Mouse (Mus musculus): ENCODE results near the gene Hvcn1. TPM values are rescaled to one million over a fixed set of nuclear protein-coding genes. Genes with fewer than 3 reads are reported as not detected.
A peak's percentile ranks its signal among the peaks of the same experiment; 100 is the strongest.
"Not testable (repeated sequence)": the region's sequence is repeated elsewhere in the genome, so short reads cannot be mapped to it uniquely, and the experiment has no call there.

Gene Hvcn1
- polyA plus RNA-seq, 1 experiment from 2014 or later, result 6.7 TPM

DNA sequence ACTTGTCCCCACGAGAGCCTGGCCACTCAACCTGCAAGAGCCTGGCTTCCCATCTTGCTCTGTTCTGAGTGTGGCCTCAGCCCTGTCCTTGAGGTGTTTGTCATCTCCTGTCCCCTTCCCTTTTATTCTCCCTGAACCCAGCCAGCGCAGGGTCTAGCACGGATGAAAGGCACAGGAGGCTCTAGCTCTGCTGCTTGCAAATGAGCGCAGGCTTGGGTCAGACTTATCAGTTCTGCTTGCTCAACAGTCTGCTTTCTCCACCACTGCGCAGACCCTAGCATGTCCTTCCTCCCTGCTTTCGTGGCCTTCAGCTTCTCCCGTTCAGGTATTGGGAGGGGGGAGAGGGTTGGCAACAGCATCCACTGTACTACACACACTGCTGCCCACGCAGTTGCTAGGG is 5.5 kb downstream of the Hvcn1 start:
- Histone ChIP-seq H3K9me3 (no peaks in the 10 kb centered on the region), H3K27me3 (ENCODE audit: insufficient read depth, poor library complexity, severe bottlenecking) (peaks cover 14% of the 10 kb centered on the region), H3K27ac (no peak overlapping the region), H3K4me3 (no peak overlapping the region), H3K36me3 (no peaks in the 10 kb centered on the region), H3K4me1 (peaks cover 17% of the 10 kb centered on the region)
- 78% methylated on average over 8 of the region's 8 CpGs for WGBS
- no peak for DNase-seq (ENCODE audit: low spot score)

GRCm38 (mm10) chr5:122212820-122213219 is 6.2 kb downstream of the Hvcn1 start:
- Histone ChIP-seq H3K4me1 (peaks cover 17% of the 10 kb centered on the region), H3K27me3 (ENCODE audit: insufficient read depth, poor library complexity, severe bottlenecking) (peaks cover 14% of the 10 kb centered on the region)
- H3K9me3 ChIP-seq; DNase-seq (ENCODE audit: low spot score); H3K4me3 ChIP-seq; H3K36me3 ChIP-seq; H3K27ac ChIP-seq: not testable (repeated sequence)
- WGBS, result 93% methylated on average over 1 of the region's 1 CpGs

DNA sequence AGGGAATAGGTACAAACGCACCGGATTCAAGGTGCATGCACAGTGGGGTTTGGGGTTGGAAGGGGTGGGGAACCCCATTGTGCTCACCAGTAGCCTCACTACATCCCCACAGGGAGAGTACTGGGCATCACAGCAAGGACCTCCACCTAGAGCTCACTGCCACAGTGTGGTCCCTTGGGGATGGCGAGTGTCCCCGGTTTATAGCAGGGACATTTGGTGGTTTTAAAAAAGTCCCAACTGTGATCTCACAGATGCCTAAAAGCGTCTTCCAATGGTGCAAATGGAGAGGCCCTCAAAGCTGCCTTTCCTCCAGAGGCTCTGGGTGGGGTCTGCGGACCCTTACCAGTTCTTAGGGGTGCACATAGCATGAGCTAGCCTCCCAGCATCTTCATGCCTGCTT is 7.3 kb downstream of the Hvcn1 start:
- Histone ChIP-seq H3K36me3 (no peaks in the 10 kb centered on the region), H3K4me1 (peaks cover 15% of the 10 kb centered on the region), H3K9me3 (no peaks in the 10 kb centered on the region), H3K4me3 (no peak overlapping the region), H3K27me3 (ENCODE audit: insufficient read depth, poor library complexity, severe bottlenecking) (peaks cover 14% of the 10 kb centered on the region), H3K27ac (no peak overlapping the region)
- DNase-seq (ENCODE audit: low spot score), result no peak
- 84% methylated on average over 6 of the region's 6 CpGs for WGBS

- no peak for DNase-seq (ENCODE audit: low spot score)
- 91% methylated on average over 6 of the region's 6 CpGs for WGBS
- Histone ChIP-seq H3K9me3 (no peaks in the 10 kb centered on the region), H3K36me3 (no peaks in the 10 kb centered on the region), H3K4me3 (no peak overlapping the region), H3K27ac (no peak overlapping the region), H3K27me3 (ENCODE audit: insufficient read depth, poor library complexity, severe bottlenecking) (no peaks in the 10 kb centered on the region), H3K4me1 (peaks cover 20% of the 10 kb centered on the region)
Measured at GRCm38 (mm10) chr5:122217636-122218035, 11.0 kb downstream of the Hvcn1 start.

DNA sequence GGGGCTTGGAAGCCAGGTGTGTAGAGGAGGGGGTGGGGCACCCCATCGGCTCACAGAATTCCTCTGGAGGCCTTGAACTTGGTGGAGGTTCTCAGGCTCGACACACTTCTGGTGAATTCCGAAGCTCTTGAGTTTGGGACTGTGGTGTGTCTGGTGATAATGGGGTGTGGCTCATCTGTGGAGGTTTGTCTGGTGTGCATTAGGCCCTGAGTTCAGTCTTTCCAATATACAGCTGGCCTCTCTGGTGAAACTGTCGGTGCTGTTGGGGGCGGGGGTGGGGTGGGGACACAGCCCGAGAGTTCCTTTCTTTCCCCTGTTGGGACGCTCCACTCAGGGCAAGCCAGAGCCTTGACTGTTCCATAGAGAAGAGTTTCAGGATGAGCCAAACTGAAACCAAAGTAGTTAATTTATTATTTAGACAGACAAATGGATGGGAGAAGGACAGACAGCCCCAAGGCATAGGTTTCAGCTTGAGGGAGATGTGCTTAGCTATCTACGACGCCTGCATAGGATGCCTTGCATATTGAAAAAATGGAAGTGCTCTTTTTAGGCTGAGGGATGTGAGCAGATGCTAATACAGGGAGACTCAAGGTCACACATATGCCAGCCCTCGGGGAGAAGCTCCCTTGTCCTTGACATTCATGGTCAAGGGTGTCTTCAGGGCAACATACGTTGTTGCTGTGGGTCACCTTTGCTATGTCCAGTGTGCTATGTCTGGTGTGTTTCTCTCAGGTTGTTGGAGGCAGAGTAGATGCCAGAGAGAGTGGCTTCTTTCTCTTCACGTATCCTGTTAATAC is 11.7 kb downstream of the Hvcn1 start:
- Histone ChIP-seq H3K4me1 (peaks cover 20% of the 10 kb centered on the region), H3K27me3 (ENCODE audit: insufficient read depth, poor library complexity, severe bottlenecking) (no peaks in the 10 kb centered on the region), H3K36me3 (no peaks in the 10 kb centered on the region), H3K4me3 (no peak overlapping the region), H3K9me3 (no peaks in the 10 kb centered on the region), H3K27ac (no peak overlapping the region)
- DNase-seq (ENCODE audit: low spot score), result no peak
- WGBS, result 81% methylated on average over 12 of the region's 12 CpGs

DNA sequence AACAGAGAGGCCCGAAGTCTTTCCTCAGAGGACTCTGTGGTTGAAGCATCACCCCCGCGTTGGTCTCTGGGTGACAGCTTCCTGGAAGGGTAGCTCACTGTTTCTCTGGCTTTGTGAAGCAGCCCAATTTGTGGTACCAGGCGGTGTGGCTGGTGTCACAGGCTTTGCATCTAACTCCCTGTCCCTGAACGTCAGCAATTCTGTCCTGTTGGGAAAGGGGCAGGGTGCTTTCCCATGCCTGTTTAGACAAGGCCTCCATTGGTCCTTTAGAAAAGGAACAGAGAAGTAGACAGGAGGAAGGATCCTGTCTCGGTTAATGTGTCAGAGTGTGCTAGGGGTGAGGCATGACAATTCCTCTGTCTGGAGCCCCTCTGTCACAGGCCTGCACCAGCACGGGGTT is 12.3 kb downstream of the Hvcn1 start:
- H3K9me3 ChIP-seq, result no peaks in the 10 kb centered on the region
- 78% methylated on average over 7 of the region's 7 CpGs for WGBS

GRCm38 (mm10) chr5:122219655-122220629 is 13.3 kb downstream of the Hvcn1 start:
- no peaks in the 10 kb centered on the region for H3K9me3 ChIP-seq
- no peaks in the 10 kb centered on the region for H3K27me3 ChIP-seq (ENCODE audit: insufficient read depth, poor library complexity, severe bottlenecking)
- no peak for DNase-seq (ENCODE audit: low spot score)
- H3K4me1 ChIP-seq, result peaks cover 23% of the 10 kb centered on the region
- 62% methylated on average over 18 of the region's 18 CpGs for WGBS
- H3K4me3 ChIP-seq, result no peak overlapping the region
- H3K36me3 ChIP-seq, result no peaks in the 10 kb centered on the region
- peak overlapping the region; percentile 17; the same call in 1 of the 2 replicates for H3K27ac ChIP-seq

More for the DNA sequence above, 12.3 kb downstream of the Hvcn1 start:
- no peak overlapping the region for H3K27ac ChIP-seq
- H3K36me3 ChIP-seq, result no peaks in the 10 kb centered on the region
- DNase-seq (ENCODE audit: low spot score), result no peak
- H3K27me3 ChIP-seq (ENCODE audit: insufficient read depth, poor library complexity, severe bottlenecking), result no peaks in the 10 kb centered on the region
- H3K4me1 ChIP-seq, result peaks cover 20% of the 10 kb centered on the region
- no peak overlapping the region for H3K4me3 ChIP-seq

DNA sequence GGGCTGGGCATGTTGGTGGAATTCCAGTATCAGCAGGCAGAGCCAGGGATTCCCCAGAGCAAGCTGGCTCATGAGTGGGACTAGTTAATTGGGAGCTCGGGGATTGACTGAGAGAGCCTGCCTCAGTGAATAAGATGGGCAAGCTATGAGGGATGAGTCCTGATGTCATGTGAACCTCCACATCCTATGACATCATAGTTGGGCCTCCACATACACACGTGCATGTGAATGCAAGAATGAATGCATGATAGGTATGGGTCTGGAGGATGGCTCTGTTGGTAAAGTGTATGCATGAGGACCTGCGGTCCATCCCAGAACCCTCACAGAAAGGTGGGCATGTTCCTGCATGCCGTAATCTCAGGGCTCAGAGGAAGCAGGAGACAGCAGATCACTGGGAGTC is 14.5 kb downstream of the Hvcn1 start:
- H3K4me3 ChIP-seq, result no peak overlapping the region
- H3K27ac ChIP-seq, result no peak overlapping the region
- WGBS, result 83% methylated on average over 4 of the region's 4 CpGs
- no peaks in the 10 kb centered on the region for H3K9me3 ChIP-seq
- H3K36me3 ChIP-seq, result no peaks in the 10 kb centered on the region
- no peaks in the 10 kb centered on the region for H3K27me3 ChIP-seq (ENCODE audit: insufficient read depth, poor library complexity, severe bottlenecking)
- no peak for DNase-seq (ENCODE audit: low spot score)
- H3K4me1 ChIP-seq, result peaks cover 30% of the 10 kb centered on the region

GRCm38 (mm10) chr5:122224291-122224690 is 17.7 kb downstream of the Hvcn1 start:
- DNase-seq (ENCODE audit: low spot score), result no peak
- Histone ChIP-seq H3K27me3 (ENCODE audit: insufficient read depth, poor library complexity, severe bottlenecking) (no peaks in the 10 kb centered on the region), H3K4me1 (peaks cover 28% of the 10 kb centered on the region), H3K27ac (no peak overlapping the region), H3K4me3 (no peak overlapping the region), H3K36me3 (peaks cover 9% of the 10 kb centered on the region; the same call in 1 of the 2 replicates), H3K9me3 (peaks cover 4% of the 10 kb centered on the region; the same call in 1 of the 2 replicates)
- 86% methylated on average over 2 of the region's 2 CpGs for WGBS

DNA sequence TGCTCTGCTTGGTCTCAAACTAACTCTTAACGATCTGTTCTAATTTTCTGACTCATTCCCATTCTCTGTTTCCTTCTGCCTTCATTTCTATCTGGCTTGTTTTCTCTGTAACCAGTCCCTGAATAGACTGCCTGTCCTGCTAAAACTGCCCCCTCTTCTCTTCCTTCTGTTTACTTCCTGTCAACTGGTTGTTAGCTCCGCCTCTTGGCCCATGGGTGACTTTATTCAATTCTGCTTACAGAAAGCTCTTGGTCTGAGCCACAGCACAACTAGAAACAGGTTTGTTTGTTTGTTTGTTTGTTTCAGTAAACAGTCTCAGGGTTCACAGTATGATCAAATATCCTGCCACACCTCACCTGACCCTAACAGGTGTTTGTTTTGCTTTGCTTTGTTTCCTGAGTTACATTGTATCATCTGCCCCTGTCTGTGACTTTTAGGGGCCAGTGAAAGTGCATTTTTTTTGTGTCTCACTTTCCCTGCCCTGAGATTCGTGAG is 21.7 kb downstream of the Hvcn1 start:
- WGBS, result 65% methylated on average over 3 of the region's 3 CpGs
- peaks cover 26% of the 10 kb centered on the region for H3K4me1 ChIP-seq
- no peak for DNase-seq (ENCODE audit: low spot score)
- H3K4me3 ChIP-seq, result no peak overlapping the region
- peaks cover 9% of the 10 kb centered on the region; the same call in 1 of the 2 replicates for H3K36me3 ChIP-seq
- peaks cover 4% of the 10 kb centered on the region; the same call in 1 of the 2 replicates for H3K9me3 ChIP-seq
- H3K27me3 ChIP-seq (ENCODE audit: insufficient read depth, poor library complexity, severe bottlenecking), result no peaks in the 10 kb centered on the region
- H3K27ac ChIP-seq, result no peak overlapping the region

DNA sequence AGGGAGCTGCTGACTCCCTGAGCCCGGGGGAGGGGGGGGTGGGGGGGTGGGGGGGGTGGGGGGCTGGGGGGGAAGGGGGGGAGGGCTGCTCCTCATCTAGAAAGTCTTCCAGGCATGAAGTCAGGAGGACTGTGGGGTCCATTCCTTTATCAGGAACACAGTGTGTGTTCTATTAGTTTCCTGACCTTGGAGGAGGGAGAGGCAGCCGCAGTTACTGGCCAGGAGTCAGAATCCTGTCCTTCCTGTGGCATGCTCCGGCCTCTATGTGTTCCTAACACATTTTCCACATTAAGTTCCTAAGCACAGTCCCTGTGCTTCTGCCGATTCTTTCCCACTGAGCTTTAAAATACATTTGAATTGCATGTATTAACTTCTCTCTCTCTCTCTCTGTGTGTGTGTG is 22.2 kb downstream of the Hvcn1 start:
- Histone ChIP-seq H3K27ac (no peak overlapping the region), H3K36me3 (peaks cover 9% of the 10 kb centered on the region; the same call in 1 of the 2 replicates), H3K4me1 (peaks cover 30% of the 10 kb centered on the region), H3K4me3 (no peak overlapping the region), H3K9me3 (peaks cover 4% of the 10 kb centered on the region; the same call in 1 of the 2 replicates), H3K27me3 (ENCODE audit: insufficient read depth, poor library complexity, severe bottlenecking) (no peaks in the 10 kb centered on the region)
- no peak for DNase-seq (ENCODE audit: low spot score)
- 71% methylated on average over 3 of the region's 4 CpGs for WGBS

GRCm38 (mm10) chr5:122230816-122231215 is 24.2 kb downstream of the Hvcn1 start:
- Histone ChIP-seq H3K4me1 (peaks cover 27% of the 10 kb centered on the region), H3K27ac (no peak overlapping the region), H3K9me3 (peaks cover 4% of the 10 kb centered on the region; the same call in 1 of the 2 replicates), H3K4me3 (no peak overlapping the region), H3K36me3 (peaks cover 9% of the 10 kb centered on the region; the same call in 1 of the 2 replicates), H3K27me3 (ENCODE audit: insufficient read depth, poor library complexity, severe bottlenecking) (no peaks in the 10 kb centered on the region)
- 95% methylated on average over 4 of the region's 4 CpGs for WGBS
- no peak for DNase-seq (ENCODE audit: low spot score)
